Mouse (Mus musculus) ES-Bruce4 (cell line): Measurements from ENCODE around the gene Ehmt1. TPM values are rescaled to one million over a fixed set of nuclear protein-coding genes. Genes with fewer than 3 reads are reported as not detected.
"Not testable (repeated sequence)": the region's sequence is repeated elsewhere in the genome, so short reads cannot be mapped to it uniquely, and the experiment has no call there.

Source experiments
- H3K27ac ChIP-seq: 2 replicates; pipeline ENCODE4 v1.5.1; 2012; ENCODE audit warnings: low read length, inconsistent platforms; ENCODE audit not compliant: insufficient read depth
- H3K27me3 ChIP-seq: 2 replicates; pipeline ENCODE4 v1.6.1; 2012; ENCODE audit warnings: mild to moderate bottlenecking, low read length, inconsistent platforms; ENCODE audit not compliant: control insufficient read depth, poor library complexity, insufficient read depth, severe bottlenecking
- H3K36me3 ChIP-seq: 2 replicates; pipeline ENCODE4 v1.6.1; 2012; ENCODE audit warnings: inconsistent platforms, mild to moderate bottlenecking, low read length, moderate library complexity; ENCODE audit not compliant: control insufficient read depth, poor library complexity, insufficient read depth, severe bottlenecking
- H3K4me1 ChIP-seq: one replicate; pipeline ENCODE4 v1.8.1; 2011; ENCODE audit warnings: low read length; ENCODE audit not compliant: control insufficient read depth, insufficient read depth
- H3K4me3 ChIP-seq: 2 replicates; pipeline ENCODE4 v1.5.1; 2011; ENCODE audit warnings: low read depth, mild to moderate bottlenecking, low read length
- H3K9ac ChIP-seq: 2 replicates; pipeline ENCODE4 v1.6.1; 2012; ENCODE audit warnings: low read depth, mild to moderate bottlenecking, inconsistent platforms; ENCODE audit not compliant: poor library complexity, severe bottlenecking
- H3K9me3 ChIP-seq: replicated peaks from 2 replicates; pipeline ENCODE4 v1.6.1; 2012; ENCODE audit warnings: mild to moderate bottlenecking, low read length, inconsistent platforms; ENCODE audit not compliant: control insufficient read depth, poor library complexity, insufficient read depth, severe bottlenecking
- CTCF ChIP-seq: IDR thresholded peaks from one replicate; pipeline ENCODE4 v1.8.1; 2011; ENCODE audit warnings: low read depth, low read length
- EP300 ChIP-seq: IDR thresholded peaks from 2 replicates; pipeline ENCODE4 v1.6.1; 2011; ENCODE audit warnings: low read depth, low read length; ENCODE audit not compliant: insufficient read depth
- POLR2A ChIP-seq: IDR thresholded peaks from one replicate; pipeline ENCODE4 v1.8.1; 2011; ENCODE audit warnings: low read length; ENCODE audit not compliant: insufficient read depth
- polyA plus RNA-seq: library from polyadenylated mRNA; stranded (reverse); fragments of >200 nt; gene quantifications from 2 replicates; pipeline ENCODE4 v1.2.4, GENCODE M21; 2011; ENCODE audit warnings: low read depth; ENCODE audit not compliant: missing spikeins, insufficient read depth, insufficient read length

The Ehmt1 gene
- polyA plus RNA-seq, 1 experiment, result 94.1 TPM

GRCm38 (mm10) chr2:24949421-24950188, 30.2 kb upstream of the Ehmt1 start, which contains the start of gene Zmynd19:
Gene Zmynd19 (plus strand): TSS chr2:24949792.
- H3K4me3 ChIP-seq, result peak within 1 kb of the TSS; percentile 93
- H3K4me1 ChIP-seq, result no peaks in the 10 kb centered on the region
- H3K9ac ChIP-seq, result peak within 1 kb of the TSS; percentile 95
- H3K36me3 ChIP-seq, result peaks cover 30% of the 10 kb centered on the region
- peak within 1 kb of the TSS; percentile 41; the same call in 1 of the 2 replicates for H3K27ac ChIP-seq
- no peaks in the 10 kb centered on the region for H3K9me3 ChIP-seq
- no peaks in the 10 kb centered on the region for H3K27me3 ChIP-seq
- TF ChIP-seq EP300, result no peak
- TF ChIP-seq POLR2A, result peak; percentile 96

GRCm38 (mm10) chr2:24944304-24944703, 24.9 kb upstream of the Ehmt1 start:
- H3K27ac ChIP-seq, H3K9ac ChIP-seq, H3K4me1 ChIP-seq, H3K36me3 ChIP-seq, H3K4me3 ChIP-seq, H3K9me3 ChIP-seq, H3K27me3 ChIP-seq: not testable (repeated sequence)

- Histone ChIP-seq H3K27me3 (no peaks in the 10 kb centered on the region), H3K27ac (no peak overlapping the region), H3K4me3 (no peak overlapping the region), H3K36me3 (no peaks in the 10 kb centered on the region), H3K4me1 (no peaks in the 10 kb centered on the region), H3K9me3 (no peaks in the 10 kb centered on the region), H3K9ac (no peak overlapping the region)
- TF ChIP-seq EP300, result no peak
- TF ChIP-seq CTCF, result no peak
- no peak for TF ChIP-seq POLR2A
Measured at GRCm38 (mm10) chr2:24942092-24942491, 22.7 kb upstream of the Ehmt1 start.

GRCm38 (mm10) chr2:24935057-24935796, 15.8 kb upstream of the Ehmt1 start, which contains the start of gene Arrdc1:
Gene Arrdc1 (minus strand): TSS chr2:24935252.
- H3K4me1 ChIP-seq, result no peaks in the 10 kb centered on the region
- H3K27me3 ChIP-seq, result no peaks in the 10 kb centered on the region
- H3K9me3 ChIP-seq, result no peaks in the 10 kb centered on the region
- TF ChIP-seq POLR2A (peak; percentile 97), EP300 (peak; percentile 5; the same call in 1 of the 2 replicates), CTCF (no peak)
- peak within 1 kb of the TSS; percentile 57 for H3K27ac ChIP-seq
- peak within 1 kb of the TSS; percentile 87 for H3K4me3 ChIP-seq
- H3K36me3 ChIP-seq, result no peaks in the 10 kb centered on the region
- H3K9ac ChIP-seq, result peak within 1 kb of the TSS; percentile 72

- no peaks in the 10 kb centered on the region for H3K36me3 ChIP-seq
- no peaks in the 10 kb centered on the region for H3K9me3 ChIP-seq
- peak overlapping the region; percentile 87 for H3K4me3 ChIP-seq
- no peaks in the 10 kb centered on the region for H3K27me3 ChIP-seq
- TF ChIP-seq POLR2A (no peak), EP300 (no peak), CTCF (no peak)
- H3K4me1 ChIP-seq, result no peaks in the 10 kb centered on the region
- no peak overlapping the region for H3K27ac ChIP-seq
- H3K9ac ChIP-seq, result peak overlapping the region; percentile 72
Measured at GRCm38 (mm10) chr2:24934441-24934963, 15.1 kb upstream of the Ehmt1 start.

GRCm38 (mm10) chr2:24929593-24929992, 10.2 kb upstream of the Ehmt1 start:
- H3K9me3 ChIP-seq, result no peaks in the 10 kb centered on the region
- H3K27ac ChIP-seq, result no peak overlapping the region; the same call in 1 of the 2 replicates
- no peak overlapping the region for H3K4me3 ChIP-seq
- H3K27me3 ChIP-seq, result no peaks in the 10 kb centered on the region
- peaks cover 4% of the 10 kb centered on the region for H3K4me1 ChIP-seq
- TF ChIP-seq EP300 (no peak), POLR2A (no peak), CTCF (no peak)
- no peaks in the 10 kb centered on the region for H3K36me3 ChIP-seq
- no peak overlapping the region for H3K9ac ChIP-seq
